Mouse (Mus musculus): Measurements from ENCODE around the gene 1700019N19Rik.

- no peak for TF ChIP-seq POLR2A (IDR thresholded peaks at IDR 0.05; ENCODE audit: borderline replicate concordance, low read depth, low read length)
- TF ChIP-seq CTCF (IDR thresholded peaks at IDR 0.05; ENCODE audit: low read depth, low read length), result no peak
Measured at GRCm38 (mm10) chr19:58839806-58840205, 45.5 kb upstream of the 1700019N19Rik start.

Measured in bone marrow macrophage, adult 2 months (primary cell).